Mouse (Mus musculus): ENCODE data around the gene Iqcj.

The Iqcj gene

DNA sequence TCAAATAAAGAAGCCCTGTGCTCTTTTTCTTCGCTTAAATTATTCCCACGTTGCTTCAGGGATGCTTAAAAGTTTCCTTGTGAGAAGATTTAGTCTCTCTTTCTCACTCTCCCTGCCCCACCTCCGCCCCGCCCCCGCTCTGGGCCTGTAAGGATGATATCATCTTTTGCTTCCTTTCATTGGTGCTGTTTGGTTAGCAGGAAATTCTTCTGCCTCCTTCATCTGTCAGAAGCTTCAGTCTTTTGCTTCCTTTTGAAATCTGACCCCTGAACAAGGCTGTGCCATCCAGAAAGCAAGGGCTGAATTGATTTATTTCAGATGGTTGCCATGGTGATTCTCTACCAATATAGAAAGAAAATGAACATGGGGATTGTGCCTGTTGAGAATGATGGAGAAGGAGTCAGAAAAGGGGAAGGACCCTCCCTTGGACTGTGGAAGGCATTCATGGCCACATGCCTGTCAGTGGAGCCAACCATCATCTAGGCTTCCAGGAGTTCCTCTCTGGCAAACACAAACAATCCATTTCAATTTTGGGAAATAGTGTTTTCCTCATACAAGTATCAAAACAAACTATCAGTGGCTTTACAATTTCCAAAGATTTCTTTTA lies 62.5 kb downstream of the Iqcj start:
- DNase-seq (ENCODE audit: low read depth, low spot score), result no peak

DNA sequence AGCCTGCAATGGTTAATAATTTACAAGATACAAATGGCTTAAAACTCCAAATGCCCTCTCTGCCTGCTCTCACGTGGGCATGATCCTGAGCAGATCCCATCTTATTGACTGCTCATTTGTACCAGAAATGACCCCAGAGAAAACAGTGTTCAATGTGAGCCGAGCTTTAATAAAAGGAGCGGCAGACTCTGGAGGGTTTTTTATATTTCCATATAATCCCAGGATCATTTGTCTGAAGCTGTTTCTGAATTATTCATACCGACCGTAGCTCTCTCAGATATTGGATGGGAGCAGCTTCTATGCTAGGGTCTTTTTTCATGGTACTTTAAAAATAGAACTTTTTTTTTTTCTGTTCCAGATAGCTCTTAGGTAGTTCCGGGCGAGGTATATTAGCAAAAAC lies 67.7 kb downstream of the Iqcj start:
- DNase-seq (ENCODE audit: low read depth, low spot score), result no peak

GRCm38 (mm10) chr3:67960133-67960532 lies 68.1 kb downstream of the Iqcj start:
- no peak for DNase-seq (ENCODE audit: low read depth, low spot score)

GRCm38 (mm10) chr3:67960727-67961126 lies 68.7 kb downstream of the Iqcj start:
- DNase-seq (ENCODE audit: low read depth, low spot score), result no peak

DNA sequence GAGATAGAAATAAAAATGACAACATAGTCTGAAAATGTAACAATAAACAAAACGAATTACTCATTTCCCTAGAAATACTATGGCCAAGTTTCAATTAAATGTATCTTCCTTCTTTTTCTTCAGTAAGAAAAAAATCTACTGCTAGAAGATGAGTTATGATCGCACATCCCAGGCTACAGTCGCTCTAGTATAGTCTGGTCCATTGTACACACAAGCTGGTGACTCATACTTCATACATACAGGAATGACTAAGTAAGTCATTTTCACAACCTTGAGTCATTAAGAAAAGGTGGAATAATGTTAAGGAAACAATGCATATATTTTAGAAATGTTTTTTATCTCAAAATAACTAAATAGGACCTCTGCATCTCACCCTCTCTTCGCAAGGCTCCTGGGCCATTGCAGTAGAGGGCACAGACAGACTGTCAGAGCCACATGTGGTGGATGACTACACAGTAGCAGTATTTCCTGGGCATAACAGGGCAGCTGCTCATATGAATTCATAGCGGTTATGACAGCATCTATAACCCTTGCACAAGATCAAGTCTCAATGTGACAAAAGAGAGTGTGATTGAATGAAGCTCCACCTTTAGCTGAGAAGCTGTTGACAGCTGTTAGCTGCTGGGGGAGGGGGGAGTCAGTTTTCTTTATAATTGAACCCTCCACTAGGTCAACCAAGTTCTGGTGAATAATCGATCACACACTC lies 70.1 kb downstream of the Iqcj start:
- no peak for DNase-seq (ENCODE audit: low read depth, low spot score)

GRCm38 (mm10) chr3:67974340-67974998 lies 82.4 kb downstream of the Iqcj start:
- DNase-seq (ENCODE audit: low read depth, low spot score), result no peak

- no peak for DNase-seq (ENCODE audit: low read depth, low spot score)
Observed at GRCm38 (mm10) chr3:67980006-67980405, 88.0 kb downstream of the Iqcj start.

- no peak for DNase-seq (ENCODE audit: low read depth, low spot score)
Observed at GRCm38 (mm10) chr3:67983329-67983728, 91.3 kb downstream of the Iqcj start.

GRCm38 (mm10) chr3:68002415-68002814 lies 110.4 kb downstream of the Iqcj start:
- no peak for DNase-seq (ENCODE audit: low read depth, low spot score)

GRCm38 (mm10) chr3:68012342-68012741 lies 120.3 kb downstream of the Iqcj start:
- no peak for DNase-seq (ENCODE audit: low read depth, low spot score)

- DNase-seq (ENCODE audit: low read depth, low spot score), result no peak
Observed at GRCm38 (mm10) chr3:68015786-68016185, 123.8 kb downstream of the Iqcj start.

GRCm38 (mm10) chr3:68019401-68019800 lies 127.4 kb downstream of the Iqcj start:
- DNase-seq (ENCODE audit: low read depth, low spot score), result no peak

DNA sequence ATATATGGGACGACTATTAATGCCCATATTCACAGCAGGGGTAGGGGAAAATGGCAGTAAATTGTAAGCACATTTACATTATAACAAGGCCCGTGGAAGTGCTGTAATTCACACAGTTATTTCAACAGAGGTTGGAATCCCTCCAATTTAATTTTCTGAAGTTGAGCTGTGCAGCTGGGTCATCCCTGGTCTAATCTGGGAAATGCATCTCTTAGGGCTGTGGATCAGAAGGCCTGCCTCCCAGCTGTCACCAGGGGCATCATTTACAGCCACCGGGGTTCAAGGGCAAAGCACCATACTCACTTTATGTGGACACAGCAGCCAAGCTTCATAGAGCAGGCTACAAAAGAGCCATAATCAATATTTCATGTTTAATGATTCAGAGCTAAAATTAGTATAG lies 144.1 kb downstream of the Iqcj start:
- no peak for DNase-seq (ENCODE audit: low read depth, low spot score)

DNA sequence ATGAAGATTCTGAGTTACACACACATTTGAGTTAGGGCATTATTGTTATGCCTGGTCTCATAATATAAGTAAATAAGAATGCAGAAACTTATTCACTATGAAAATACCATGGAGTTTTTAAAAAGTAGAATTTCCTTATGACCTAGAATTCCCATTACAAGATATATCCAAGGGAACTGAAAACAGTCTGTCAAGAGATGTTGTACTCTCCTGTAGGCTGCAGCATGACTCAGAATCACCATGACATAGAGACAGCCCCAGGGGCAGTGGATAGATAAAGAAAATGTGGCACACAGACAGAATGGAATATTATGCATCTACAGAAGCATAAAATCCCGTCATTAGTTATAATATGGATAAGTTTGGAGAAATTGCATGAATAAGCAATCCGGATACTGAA lies 150.9 kb downstream of the Iqcj start:
- DNase-seq (ENCODE audit: low read depth, low spot score), result no peak

- peak; percentile 61 for DNase-seq (ENCODE audit: low read depth, low spot score)
Observed at GRCm38 (mm10) chr3:68045475-68046416, 153.7 kb downstream of the Iqcj start.

- DNase-seq (ENCODE audit: low read depth, low spot score), result peak; percentile 58
Observed at GRCm38 (mm10) chr3:68053538-68053937, 161.5 kb downstream of the Iqcj start.

DNA sequence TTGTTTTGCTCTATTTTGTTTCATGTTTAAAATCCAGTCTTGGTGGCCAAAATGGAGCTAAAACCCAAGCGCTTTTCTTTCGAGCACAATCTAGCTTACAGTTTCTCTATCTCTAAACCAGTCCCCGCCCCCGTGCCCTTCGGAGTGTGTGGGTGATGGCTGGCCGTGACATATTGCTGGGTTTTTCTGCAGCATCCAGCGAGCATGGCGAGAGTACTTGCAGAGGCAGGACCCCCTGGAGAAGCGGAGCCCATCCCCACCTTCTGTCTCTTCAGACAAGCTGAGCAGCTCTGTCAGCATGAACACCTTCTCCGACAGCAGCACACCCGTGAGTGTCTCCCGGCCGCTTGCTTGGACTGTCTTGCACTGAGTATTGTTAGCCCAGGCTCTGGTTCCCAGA lies 163.1 kb downstream of the Iqcj start:
- DNase-seq (ENCODE audit: low read depth, low spot score), result peak; percentile 17

GRCm38 (mm10) chr3:68056373-68057275 lies 164.6 kb downstream of the Iqcj start:
- peak; percentile 73 for DNase-seq (ENCODE audit: low read depth, low spot score)

DNA sequence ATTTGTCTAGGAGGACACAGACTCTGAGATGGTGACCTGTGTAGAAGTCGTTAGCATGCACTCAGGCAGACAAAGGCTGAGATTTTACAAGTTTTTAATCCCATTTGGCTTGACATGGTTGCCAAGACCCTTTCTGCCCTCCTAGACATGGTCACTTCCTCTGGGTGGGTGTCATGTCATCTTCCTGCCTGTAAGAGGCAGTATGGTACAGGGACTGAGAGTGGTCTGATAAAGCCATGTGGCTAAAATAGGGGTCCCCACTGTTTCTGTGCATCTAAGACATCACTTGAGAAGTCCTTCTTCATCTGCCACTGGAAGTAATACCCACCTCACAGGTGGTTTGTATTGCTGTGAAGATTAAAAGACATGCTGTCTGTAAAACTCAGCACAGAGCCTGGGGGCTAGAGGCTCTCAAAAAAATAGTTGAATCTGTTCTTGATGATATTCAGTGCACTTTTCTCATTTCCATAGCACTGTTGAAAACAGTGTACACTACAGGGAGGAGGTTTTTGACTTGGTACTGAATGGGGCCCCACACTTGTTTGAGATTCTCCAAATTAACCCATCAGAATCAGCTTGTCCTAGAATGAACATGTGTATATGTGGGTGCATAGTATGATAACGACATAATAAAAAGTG lies 167.3 kb downstream of the Iqcj start:
- DNase-seq (ENCODE audit: low read depth, low spot score), result peak; percentile 44

- DNase-seq (ENCODE audit: low read depth, low spot score), result peak; percentile 71
Observed at GRCm38 (mm10) chr3:68064731-68065130, 172.7 kb downstream of the Iqcj start, which contains the start of gene Schip1. Gene Schip1 (plus strand): TSS chr3:68064802.
